Mouse (Mus musculus): ENCODE results near the gene Gprasp1. TPM values are rescaled to one million over a fixed set of nuclear protein-coding genes. Genes with fewer than 3 reads are reported as not detected.

Gene Gprasp1
- total RNA-seq (2014; rRNA removed) (8.8 and 9.5 TPM in 2 replicates), polyA plus RNA-seq (2012; rRNA removed) (4.9 and 5.8 TPM in 2 replicates)

DNA sequence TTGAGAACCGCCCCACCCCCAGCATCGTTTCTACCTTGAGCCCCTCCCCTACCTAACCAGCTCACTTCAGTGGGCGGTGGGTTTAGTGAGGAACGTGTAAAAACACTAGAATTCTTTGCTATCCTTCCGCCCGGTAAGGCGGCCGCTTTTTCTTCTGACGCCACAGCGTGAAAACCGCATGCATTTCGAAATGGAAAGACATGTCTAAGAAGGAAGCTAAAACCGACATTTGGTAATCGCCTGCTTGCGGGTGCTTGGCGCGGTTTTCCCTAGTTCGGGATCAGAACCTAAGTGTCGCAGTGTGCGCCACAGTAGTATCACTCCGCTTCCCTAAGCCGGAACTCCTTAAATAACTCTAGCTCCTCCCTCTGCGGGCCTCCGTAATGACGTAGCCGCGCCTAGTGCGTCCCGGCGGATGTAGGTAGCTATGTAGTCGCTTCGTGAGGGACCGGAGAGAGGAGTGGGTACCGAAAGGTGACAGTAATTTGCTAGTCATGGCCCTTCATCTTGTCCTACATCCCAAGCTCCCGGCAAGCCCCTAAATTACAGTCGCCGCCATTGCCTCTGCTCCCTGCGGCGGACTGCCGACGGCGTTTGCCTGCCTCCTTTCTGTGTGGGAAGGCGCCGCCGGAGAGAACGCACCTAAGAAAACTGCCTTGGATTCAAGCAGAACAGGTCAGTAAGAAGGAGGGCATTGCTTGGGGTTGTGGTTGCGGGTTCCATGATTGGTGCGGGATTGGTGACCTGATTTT lies at the start of gene Gprasp1, which contains the start of gene Armcx5:
Gprasp1 (plus strand) TSS at position 430 of the 752 bp plus-strand sequence.
Armcx5 (plus strand) TSS at position 430 of the 752 bp plus-strand sequence.
- Histone ChIP-seq H3K4me1 (ENCODE audit: control insufficient read depth, insufficient read depth, low read length) (peaks cover 5% of the 10 kb centered on the region), H3K36me3 (ENCODE audit: control insufficient read depth, insufficient read depth, low read length) (no peaks in the 10 kb centered on the region), H3K27ac (replicated peaks; ENCODE audit: insufficient read depth, low read depth, low read length) (peak within 1 kb of the TSS; percentile 80), H3K79me2 (ENCODE audit: control insufficient read depth, insufficient read depth, low read length) (no peaks in the 10 kb centered on the region), H3K27me3 (ENCODE audit: control insufficient read depth, insufficient read depth, low read length) (no peaks in the 10 kb centered on the region), H3K4me3 (ENCODE audit: insufficient read depth, low read depth, low read length) (peak within 1 kb of the TSS; percentile 98), H3K9ac (ENCODE audit: low read depth, low read length) (peak within 1 kb of the TSS; percentile 80)
- WGBS = under 1% methylated on average over 48 of the region's 48 CpGs
- TF ChIP-seq POLR2A (IDR thresholded peaks at IDR 0.05; ENCODE audit: extremely low read depth, insufficient read depth, low read length) (0 out of 2 replicates have a peak, but pooled peaks have one; percentile 5), CTCF (IDR thresholded peaks at IDR 0.05; ENCODE audit: low read depth, low read length) (no peak)
- DNase-seq (ENCODE audit: extremely low read depth, low read depth, low spot score) = peak; percentile 85

DNA sequence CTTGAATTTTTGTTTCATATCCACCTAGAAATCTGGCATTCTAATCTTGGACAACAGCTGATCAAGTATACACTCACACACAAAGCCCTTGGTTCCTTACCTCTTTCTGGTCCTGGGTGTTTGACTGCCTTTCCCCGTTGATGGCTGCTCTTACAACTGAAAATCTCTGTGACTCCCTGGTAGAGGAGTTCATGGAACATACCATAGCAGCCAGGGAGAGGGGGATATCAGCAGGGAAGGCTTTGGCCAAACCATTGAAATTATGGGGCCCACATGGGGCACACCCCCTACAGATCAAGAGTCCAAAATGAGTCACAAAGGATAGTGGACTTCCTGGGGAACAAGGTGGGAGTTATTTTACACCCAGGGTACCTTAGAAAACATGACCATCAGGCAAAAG lies 48.9 kb upstream of the Gprasp1 start, which contains the start of gene Tcp11x2:
Tcp11x2 (minus strand) TSS at position 158 of the 400 bp plus-strand sequence.
- DNase-seq (ENCODE audit: extremely low read depth, low read depth, low spot score) = no peak
- no peak for TF ChIP-seq CTCF (IDR thresholded peaks at IDR 0.05; ENCODE audit: low read depth, low read length)
- TF ChIP-seq POLR2A (IDR thresholded peaks at IDR 0.05; ENCODE audit: extremely low read depth, insufficient read depth, low read length) = no peak
- H3K27ac ChIP-seq (replicated peaks; ENCODE audit: insufficient read depth, low read depth, low read length) = no peak within 1 kb of the TSS
- no peaks in the 10 kb centered on the region for H3K27me3 ChIP-seq (ENCODE audit: control insufficient read depth, insufficient read depth, low read length)
- no peak within 1 kb of the TSS for H3K4me3 ChIP-seq (ENCODE audit: insufficient read depth, low read depth, low read length)
- H3K36me3 ChIP-seq (ENCODE audit: control insufficient read depth, insufficient read depth, low read length) = no peaks in the 10 kb centered on the region
- H3K4me1 ChIP-seq (ENCODE audit: control insufficient read depth, insufficient read depth, low read length) = no peaks in the 10 kb centered on the region
- H3K9ac ChIP-seq (ENCODE audit: low read depth, low read length) = no peak within 1 kb of the TSS
- WGBS = 62% methylated on average over 1 of the region's 1 CpGs
- no peaks in the 10 kb centered on the region for H3K79me2 ChIP-seq (ENCODE audit: control insufficient read depth, insufficient read depth, low read length)

DNA sequence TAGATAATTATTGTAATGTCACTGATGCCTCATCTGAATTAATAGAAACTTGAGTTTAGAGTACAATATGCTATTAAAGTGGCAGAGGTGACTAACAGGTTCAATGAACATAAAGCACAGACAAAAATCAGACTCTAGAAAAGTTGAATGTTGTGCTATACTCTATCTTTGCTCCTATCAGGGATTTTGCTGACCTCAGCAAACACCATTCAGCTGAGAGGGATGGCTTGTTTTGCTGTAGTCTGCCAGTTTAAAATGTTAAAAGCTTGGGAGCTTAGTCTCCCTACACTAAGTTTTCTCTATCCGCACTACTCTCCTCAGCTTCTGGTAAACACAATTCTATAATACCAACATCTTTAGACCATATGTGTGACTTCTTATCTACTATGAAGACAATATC lies 39.4 kb upstream of the Gprasp1 start:
- Histone ChIP-seq H3K4me1 (ENCODE audit: control insufficient read depth, insufficient read depth, low read length) (no peaks in the 10 kb centered on the region), H3K79me2 (ENCODE audit: control insufficient read depth, insufficient read depth, low read length) (no peaks in the 10 kb centered on the region), H3K36me3 (ENCODE audit: control insufficient read depth, insufficient read depth, low read length) (no peaks in the 10 kb centered on the region), H3K4me3 (ENCODE audit: insufficient read depth, low read depth, low read length) (no peak overlapping the region), H3K27ac (replicated peaks; ENCODE audit: insufficient read depth, low read depth, low read length) (no peak overlapping the region), H3K9ac (ENCODE audit: low read depth, low read length) (no peak overlapping the region), H3K27me3 (ENCODE audit: control insufficient read depth, insufficient read depth, low read length) (no peaks in the 10 kb centered on the region)
- no peak for DNase-seq (ENCODE audit: extremely low read depth, low read depth, low spot score)
- no peak for TF ChIP-seq CTCF (IDR thresholded peaks at IDR 0.05; ENCODE audit: low read depth, low read length)
- no peak for TF ChIP-seq POLR2A (IDR thresholded peaks at IDR 0.05; ENCODE audit: extremely low read depth, insufficient read depth, low read length)
- WGBS = 100% methylated on average over 1 of the region's 1 CpGs

DNA sequence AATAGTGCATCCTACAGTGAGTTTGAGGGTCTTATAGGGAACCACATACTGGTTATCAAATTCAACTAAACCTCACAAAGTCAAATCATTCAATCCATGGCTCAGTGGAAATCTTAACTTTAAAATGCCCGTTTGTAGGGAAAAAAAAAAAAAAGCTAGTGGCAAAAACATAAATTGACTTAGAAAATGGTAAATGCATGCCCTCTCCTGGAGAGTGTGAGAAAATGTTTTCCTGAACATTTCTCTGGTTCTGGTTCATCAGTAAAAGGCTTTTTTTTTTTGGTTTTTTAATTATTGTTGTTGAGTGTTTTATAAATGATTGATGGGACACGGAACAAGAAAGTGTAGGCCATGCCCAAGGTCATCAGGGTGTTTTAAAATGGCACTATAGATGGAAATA lies 38.2 kb upstream of the Gprasp1 start:
- Histone ChIP-seq H3K27ac (replicated peaks; ENCODE audit: insufficient read depth, low read depth, low read length) (no peak overlapping the region), H3K4me3 (ENCODE audit: insufficient read depth, low read depth, low read length) (no peak overlapping the region), H3K9ac (ENCODE audit: low read depth, low read length) (no peak overlapping the region), H3K36me3 (ENCODE audit: control insufficient read depth, insufficient read depth, low read length) (no peaks in the 10 kb centered on the region), H3K27me3 (ENCODE audit: control insufficient read depth, insufficient read depth, low read length) (no peaks in the 10 kb centered on the region), H3K79me2 (ENCODE audit: control insufficient read depth, insufficient read depth, low read length) (no peaks in the 10 kb centered on the region), H3K4me1 (ENCODE audit: control insufficient read depth, insufficient read depth, low read length) (no peaks in the 10 kb centered on the region)
- WGBS = 14% methylated on average over 2 of the region's 2 CpGs
- TF ChIP-seq CTCF (IDR thresholded peaks at IDR 0.05; ENCODE audit: low read depth, low read length) (no peak), POLR2A (IDR thresholded peaks at IDR 0.05; ENCODE audit: extremely low read depth, insufficient read depth, low read length) (no peak)
- DNase-seq (ENCODE audit: extremely low read depth, low read depth, low spot score) = no peak

DNA sequence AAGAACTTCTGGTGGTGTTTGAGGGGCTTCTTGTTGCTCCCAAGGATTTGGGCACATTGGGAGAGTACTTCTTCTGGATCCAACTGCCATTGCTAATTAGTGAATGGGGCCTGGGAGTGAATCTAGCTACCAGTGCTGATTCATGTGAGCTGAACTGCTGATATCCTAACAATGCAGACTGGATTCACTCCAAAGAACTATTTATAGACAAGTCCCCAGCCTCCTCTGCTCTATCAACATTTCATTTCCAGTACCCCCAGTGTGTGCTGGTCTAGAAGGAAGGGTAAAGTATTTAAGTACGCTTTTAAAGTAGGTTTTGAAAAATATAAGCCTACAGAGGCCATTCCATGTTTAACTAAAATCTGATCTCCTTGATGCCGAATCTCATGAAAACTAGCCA lies 29.7 kb upstream of the Gprasp1 start:
- Histone ChIP-seq H3K27ac (replicated peaks; ENCODE audit: insufficient read depth, low read depth, low read length) (no peak overlapping the region), H3K79me2 (ENCODE audit: control insufficient read depth, insufficient read depth, low read length) (no peaks in the 10 kb centered on the region), H3K9ac (ENCODE audit: low read depth, low read length) (no peak overlapping the region), H3K4me3 (ENCODE audit: insufficient read depth, low read depth, low read length) (no peak overlapping the region), H3K36me3 (ENCODE audit: control insufficient read depth, insufficient read depth, low read length) (no peaks in the 10 kb centered on the region), H3K4me1 (ENCODE audit: control insufficient read depth, insufficient read depth, low read length) (no peaks in the 10 kb centered on the region), H3K27me3 (ENCODE audit: control insufficient read depth, insufficient read depth, low read length) (no peaks in the 10 kb centered on the region)
- TF ChIP-seq CTCF (IDR thresholded peaks at IDR 0.05; ENCODE audit: low read depth, low read length) = no peak
- TF ChIP-seq POLR2A (IDR thresholded peaks at IDR 0.05; ENCODE audit: extremely low read depth, insufficient read depth, low read length) = no peak
- DNase-seq (ENCODE audit: extremely low read depth, low read depth, low spot score) = no peak
- 76% methylated on average over 2 of the region's 2 CpGs for WGBS

DNA sequence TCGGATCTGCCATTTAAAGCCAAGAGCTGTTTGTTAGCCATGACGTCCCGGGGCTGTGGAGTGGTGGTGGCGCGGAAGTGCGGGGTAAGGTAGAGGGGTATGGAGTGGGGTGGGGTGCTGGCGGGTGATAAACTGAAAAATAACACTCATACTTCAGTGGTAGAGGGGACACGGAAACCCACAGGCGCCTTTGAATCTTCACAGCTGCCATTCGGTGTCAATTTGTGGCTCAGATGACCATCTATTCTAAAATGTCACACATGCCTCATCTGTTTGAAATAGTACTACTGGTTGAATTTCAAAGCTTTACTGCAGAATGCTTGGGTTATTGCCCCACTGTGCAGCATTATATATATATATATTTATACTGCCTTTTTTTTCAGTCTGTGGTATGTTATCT lies 17.4 kb upstream of the Gprasp1 start, which contains the start of gene Tmsb15a:
Tmsb15a (minus strand) TSS at position 101 of the 400 bp plus-strand sequence.
- Histone ChIP-seq H3K79me2 (ENCODE audit: control insufficient read depth, insufficient read depth, low read length) (no peaks in the 10 kb centered on the region), H3K9ac (ENCODE audit: low read depth, low read length) (no peak within 1 kb of the TSS), H3K4me3 (ENCODE audit: insufficient read depth, low read depth, low read length) (no peak within 1 kb of the TSS), H3K27ac (replicated peaks; ENCODE audit: insufficient read depth, low read depth, low read length) (no peak within 1 kb of the TSS), H3K4me1 (ENCODE audit: control insufficient read depth, insufficient read depth, low read length) (no peaks in the 10 kb centered on the region), H3K27me3 (ENCODE audit: control insufficient read depth, insufficient read depth, low read length) (no peaks in the 10 kb centered on the region), H3K36me3 (ENCODE audit: control insufficient read depth, insufficient read depth, low read length) (no peaks in the 10 kb centered on the region)
- no peak for TF ChIP-seq POLR2A (IDR thresholded peaks at IDR 0.05; ENCODE audit: extremely low read depth, insufficient read depth, low read length)
- no peak for TF ChIP-seq CTCF (IDR thresholded peaks at IDR 0.05; ENCODE audit: low read depth, low read length)
- DNase-seq (ENCODE audit: extremely low read depth, low read depth, low spot score) = no peak
- WGBS = 83% methylated on average over 10 of the region's 10 CpGs
